Mouse (Mus musculus) adrenal gland, postnatal 25 days (tissue): ENCODE results near the gene Lrfn4. TPM values are rescaled to one million over a fixed set of nuclear protein-coding genes. Genes with fewer than 3 reads are reported as not detected.

Experiments used
- DNase-seq: peaks from one replicate; pipeline ENCODE4 v3.0.0; 2021; ENCODE audit warnings: mixed read lengths
- microRNA-seq, 2 experiments: library from miRNA; unstranded; fragments of <30 nt; microRNA quantifications; one replicate each; pipeline ENCODE4 v1.2.0; 2021
- total RNA-seq: library from RNA; stranded (reverse); gene quantifications from 2 replicates; pipeline ENCODE4 v1.2.3, GENCODE M21; 2021

Gene Lrfn4
- total RNA-seq, 1 experiment from 2014 or later, result 6.0 TPM

DNA sequence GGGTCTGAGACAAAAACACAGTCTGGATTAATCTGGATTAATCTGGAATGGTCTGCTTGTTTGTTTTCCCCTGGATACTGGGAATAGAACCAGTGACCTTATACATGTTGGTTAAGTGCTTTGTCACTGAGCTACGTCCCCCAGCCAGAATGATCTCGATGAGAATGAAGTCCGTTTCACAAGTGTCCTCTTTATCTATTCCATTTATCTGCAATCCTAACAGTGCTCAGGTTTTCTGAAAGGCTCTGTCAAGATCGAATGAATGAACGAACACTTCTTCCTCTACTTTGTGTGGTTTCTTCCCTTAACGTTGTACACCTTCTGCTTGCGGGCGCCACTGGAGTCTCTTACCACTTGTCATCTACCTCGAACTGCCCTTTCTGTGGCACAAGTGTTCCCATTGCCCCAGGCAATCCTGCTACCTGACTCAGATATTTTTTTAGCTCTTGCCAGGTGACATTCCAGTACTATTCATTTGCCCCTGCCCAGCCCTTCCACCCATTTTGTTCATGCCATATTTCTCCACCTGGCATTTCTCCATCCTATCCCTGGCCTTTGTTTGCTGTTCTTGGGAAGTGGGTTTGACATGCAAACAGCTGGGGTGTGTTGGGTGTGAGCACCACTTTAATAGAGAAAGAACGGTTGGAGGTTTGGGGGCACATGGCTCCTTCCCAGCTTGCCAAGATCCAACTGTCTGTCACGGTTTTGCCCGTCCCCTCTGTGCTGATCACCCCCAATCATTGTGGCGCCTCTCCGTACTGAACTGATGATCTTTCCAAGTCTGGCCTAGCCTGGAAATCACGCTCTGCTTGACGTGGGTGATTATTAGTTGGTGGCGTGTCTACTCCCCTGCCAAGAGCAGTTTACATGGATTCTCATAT is 45.9 kb downstream of the Lrfn4 start:
- no peak for DNase-seq

DNA sequence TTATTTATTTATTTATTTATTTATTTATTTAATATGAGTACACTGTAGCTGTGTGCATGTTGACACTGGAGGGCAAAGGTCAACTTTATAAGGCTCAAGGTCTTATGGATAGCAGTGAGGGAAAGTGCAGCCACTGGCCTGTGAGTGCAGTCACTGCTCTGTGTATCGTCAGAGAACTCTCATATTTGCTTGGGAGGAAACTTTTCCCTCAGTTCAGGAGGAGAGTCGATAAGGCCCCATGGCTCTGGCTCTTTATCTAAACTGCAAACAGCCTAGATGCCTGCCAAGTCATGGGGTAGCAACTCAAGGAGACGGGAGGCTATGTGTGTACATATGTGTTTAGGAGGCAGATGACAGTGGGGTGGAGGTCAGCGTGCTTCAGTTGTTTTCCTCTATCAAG is 46.6 kb downstream of the Lrfn4 start:
- no peak for DNase-seq

DNA sequence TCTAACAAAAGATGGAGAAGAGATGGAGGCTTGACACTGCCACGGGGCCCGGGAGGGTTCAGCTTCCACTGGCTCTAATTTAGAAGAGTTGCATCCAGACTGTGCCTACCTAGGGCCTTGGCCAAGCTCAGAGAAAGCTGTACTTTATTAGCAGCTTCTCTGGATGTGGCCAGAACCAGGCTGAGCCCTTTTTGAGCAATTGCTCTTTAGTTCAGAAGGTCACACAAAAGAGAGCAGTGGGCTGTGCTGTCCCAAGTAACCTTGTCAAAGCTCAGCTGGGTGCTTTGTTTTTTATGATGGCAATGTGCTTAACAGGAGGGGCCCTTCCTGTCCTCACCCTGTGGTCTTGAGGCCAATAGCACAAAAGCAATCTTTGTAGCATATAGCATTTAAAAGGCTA is 47.8 kb downstream of the Lrfn4 start:
- DNase-seq, result no peak

DNA sequence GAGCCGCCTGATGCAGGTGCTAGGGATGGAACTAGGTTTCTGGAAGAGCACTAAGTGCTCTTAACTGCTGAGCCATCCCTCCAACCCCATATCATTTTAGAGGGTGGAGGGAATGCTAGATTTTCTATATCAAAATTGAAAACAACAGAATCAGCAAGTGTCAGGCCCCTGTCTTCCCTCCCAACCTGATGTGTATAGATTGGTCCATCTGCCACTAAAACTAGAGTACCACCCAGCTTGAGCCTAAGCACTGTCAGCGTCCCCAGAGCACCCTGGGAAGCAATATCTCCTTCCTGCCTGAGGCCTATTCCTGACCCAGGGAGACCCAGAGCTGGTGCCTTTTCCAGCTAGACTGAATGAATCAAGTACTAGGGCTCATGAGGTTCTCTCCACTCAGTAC is 48.6 kb downstream of the Lrfn4 start:
- DNase-seq, result no peak

DNA sequence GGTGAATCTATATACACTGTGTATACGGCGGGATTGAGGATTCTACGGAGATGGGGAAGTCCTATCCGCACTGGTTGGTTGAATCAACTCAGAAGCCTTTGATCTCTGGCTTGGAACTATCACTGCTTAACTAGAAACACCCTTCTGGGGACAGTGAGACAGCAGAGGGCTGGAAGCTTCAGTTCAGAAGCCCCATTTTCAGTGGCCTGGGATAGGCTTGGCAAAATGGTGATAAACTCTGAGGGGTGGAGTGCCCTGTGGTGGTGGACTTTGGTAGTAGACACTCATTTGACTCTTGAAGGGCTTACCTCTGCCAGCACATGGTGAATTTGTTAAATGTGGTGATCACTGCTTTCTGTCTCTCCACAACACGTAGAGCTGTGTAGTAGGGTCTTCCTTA is 49.8 kb downstream of the Lrfn4 start:
- DNase-seq, result no peak

Small RNA genes within 50 kb of the gene (microRNA-seq; reads per million reads assigned to microRNA genes)
- gene Mir6986, result 0.71 to 1.4 reads per million in 2 experiments

Other genes starting within 250 kb of the Lrfn4 start
- 116 and 131 TPM in 2 replicates for gene Kdm2a, start 217.4 kb downstream of the Lrfn4 start, total RNA-seq
- 26.8 and 30.4 TPM in 2 replicates for gene Rhod, start 176.2 kb downstream of the Lrfn4 start, total RNA-seq
- gene Syt12, start 138.2 kb downstream of the Lrfn4 start, total RNA-seq, result 62.2 and 66.7 TPM in 2 replicates
- gene 2010003K11Rik, start 117.1 kb downstream of the Lrfn4 start, total RNA-seq, result 22.0 and 34.8 TPM in 2 replicates
- gene Pcx, start 105.2 kb downstream of the Lrfn4 start, total RNA-seq, result 488 and 620 TPM in 2 replicates
- 35.4 and 38.2 TPM in 2 replicates for gene Rce1, start 10.0 kb upstream of the Lrfn4 start, total RNA-seq
- 1.7 TPM in 1 of 2 replicates, not detected in the other for gene Gm960, start 83.0 kb upstream of the Lrfn4 start, total RNA-seq
- 0.73 and 1.00 TPM in 2 replicates for gene Sptbn2, start 95.5 kb upstream of the Lrfn4 start, total RNA-seq
- gene Rbm4b, start 140.8 kb upstream of the Lrfn4 start, total RNA-seq, result 16.8 and 17.5 TPM in 2 replicates
- 62.4 and 65.4 TPM in 2 replicates for gene Rbm4, start 178.2 kb upstream of the Lrfn4 start, total RNA-seq
- 22.2 and 30.2 TPM in 2 replicates for gene Gm21992, start 195.9 kb upstream of the Lrfn4 start, total RNA-seq
- 45.4 and 46.5 TPM in 2 replicates for gene Rbm14, start 196.0 kb upstream of the Lrfn4 start, total RNA-seq
- 107 and 128 TPM in 2 replicates for gene Ccs, start 223.7 kb upstream of the Lrfn4 start, total RNA-seq
- 0.15 TPM in 1 of 2 replicates, not detected in the other for gene Ccdc87, start 223.7 kb upstream of the Lrfn4 start, total RNA-seq
- 361 and 398 TPM in 2 replicates for gene Ctsf, start 239.5 kb upstream of the Lrfn4 start, total RNA-seq